Mouse (Mus musculus) WW6 (cell line): ENCODE results near the gene Gm9821.

Experiments
- DNase-seq: peaks from one replicate; pipeline ENCODE4 v3.0.0-alpha.2; 2013; ENCODE audit warnings: low read depth, low spot score

Gm9821 gene

DNA sequence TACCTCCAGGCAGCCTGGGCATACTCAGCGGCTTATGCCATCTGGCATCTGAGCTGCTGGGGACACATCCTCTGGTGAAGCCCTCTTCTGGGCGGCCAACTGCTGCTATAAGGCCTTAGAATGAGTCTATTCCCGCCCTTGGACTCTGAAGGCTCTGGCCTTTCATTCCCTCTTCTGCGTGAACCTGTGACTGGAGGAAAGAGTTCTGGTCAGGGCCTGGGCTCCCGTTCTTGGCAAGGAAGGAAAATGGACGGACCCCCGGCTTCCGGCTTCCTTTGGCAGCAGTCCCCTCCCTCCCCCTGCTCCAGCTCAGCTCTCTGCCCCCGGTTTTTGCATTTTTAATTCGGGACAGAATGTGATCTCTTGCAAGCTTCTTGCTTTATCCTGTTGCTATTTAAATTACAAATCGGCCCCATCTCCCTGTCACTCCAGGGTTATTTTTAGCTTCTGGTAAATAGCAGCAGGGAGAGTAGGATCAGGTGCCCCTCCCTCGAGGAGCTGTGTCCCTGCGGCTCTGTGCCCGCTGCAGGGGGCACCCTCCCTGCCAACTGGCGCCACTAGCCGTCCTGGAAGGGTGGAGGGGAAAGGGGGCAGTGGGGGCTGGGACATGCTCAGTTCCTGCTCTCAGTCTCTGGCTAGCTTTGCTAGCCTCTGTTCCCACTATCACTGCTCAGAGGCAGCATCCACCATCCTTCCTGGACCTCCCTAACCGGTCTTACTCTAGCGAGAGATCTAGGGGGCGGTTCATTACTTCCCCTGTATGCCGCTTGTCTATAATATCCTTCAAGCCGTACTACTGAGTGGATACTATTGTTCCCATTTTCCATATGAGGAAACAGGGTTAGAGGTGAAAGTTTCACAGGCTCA is 26.0 kb downstream of the Gm9821 start:
- DNase-seq = no peak

DNA sequence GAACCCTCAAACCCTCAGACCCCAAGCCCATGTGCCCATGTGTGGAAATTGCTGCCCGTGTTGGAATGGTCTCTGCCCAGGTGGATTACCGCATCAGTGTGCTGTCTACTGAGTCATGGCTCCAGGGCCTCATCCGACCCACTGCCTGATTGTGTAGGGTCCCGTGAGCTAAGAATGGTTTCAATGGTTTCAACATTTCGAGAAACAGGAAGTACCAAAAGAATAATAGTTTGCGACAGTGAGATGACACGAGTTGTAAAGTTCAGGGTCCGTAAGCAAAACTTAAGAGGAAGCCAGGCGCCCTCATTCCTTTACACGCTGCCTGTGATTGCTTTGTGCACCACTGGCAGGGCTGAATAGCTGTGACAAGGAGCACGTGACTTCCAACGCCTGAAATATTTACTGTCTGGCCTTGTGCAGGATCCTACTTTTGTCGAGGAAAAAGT is 26.6 kb downstream of the Gm9821 start:
- no peak for DNase-seq

DNA sequence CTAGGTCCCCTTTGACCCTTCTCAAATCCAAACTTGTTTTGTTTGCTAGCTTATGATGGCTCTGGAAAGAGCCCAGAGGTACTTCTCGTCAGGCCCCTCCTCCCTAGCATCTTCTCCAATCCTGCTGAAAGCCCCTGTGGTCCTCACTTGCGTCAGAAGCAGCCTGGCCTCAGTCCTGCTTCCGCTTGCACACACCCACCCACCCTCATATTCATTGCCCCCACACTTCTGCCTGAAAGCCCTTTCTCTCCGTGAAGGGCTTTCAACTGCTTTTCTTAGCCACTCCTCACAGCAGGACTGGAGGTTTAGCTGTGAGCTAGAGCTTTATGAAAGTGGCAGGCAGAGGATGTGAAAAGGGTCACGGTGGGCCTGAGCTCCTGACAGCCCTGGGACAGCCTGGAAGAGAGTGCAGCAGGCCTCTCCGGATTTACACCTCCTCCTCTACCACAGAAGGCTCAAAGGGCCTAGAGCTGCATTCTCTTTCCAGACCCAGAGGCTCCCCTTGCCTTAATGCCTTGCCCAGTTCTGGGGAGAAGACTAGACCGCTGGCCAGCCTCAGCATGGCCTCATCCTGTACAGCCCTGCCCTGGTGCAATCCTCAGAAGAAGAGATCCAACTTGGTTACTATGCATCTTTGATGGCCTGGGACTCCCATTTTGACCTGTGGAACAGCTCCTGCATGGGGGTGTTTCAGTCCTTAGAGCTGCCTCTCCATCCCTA is 28.1 kb downstream of the Gm9821 start:
- DNase-seq = no peak

DNA sequence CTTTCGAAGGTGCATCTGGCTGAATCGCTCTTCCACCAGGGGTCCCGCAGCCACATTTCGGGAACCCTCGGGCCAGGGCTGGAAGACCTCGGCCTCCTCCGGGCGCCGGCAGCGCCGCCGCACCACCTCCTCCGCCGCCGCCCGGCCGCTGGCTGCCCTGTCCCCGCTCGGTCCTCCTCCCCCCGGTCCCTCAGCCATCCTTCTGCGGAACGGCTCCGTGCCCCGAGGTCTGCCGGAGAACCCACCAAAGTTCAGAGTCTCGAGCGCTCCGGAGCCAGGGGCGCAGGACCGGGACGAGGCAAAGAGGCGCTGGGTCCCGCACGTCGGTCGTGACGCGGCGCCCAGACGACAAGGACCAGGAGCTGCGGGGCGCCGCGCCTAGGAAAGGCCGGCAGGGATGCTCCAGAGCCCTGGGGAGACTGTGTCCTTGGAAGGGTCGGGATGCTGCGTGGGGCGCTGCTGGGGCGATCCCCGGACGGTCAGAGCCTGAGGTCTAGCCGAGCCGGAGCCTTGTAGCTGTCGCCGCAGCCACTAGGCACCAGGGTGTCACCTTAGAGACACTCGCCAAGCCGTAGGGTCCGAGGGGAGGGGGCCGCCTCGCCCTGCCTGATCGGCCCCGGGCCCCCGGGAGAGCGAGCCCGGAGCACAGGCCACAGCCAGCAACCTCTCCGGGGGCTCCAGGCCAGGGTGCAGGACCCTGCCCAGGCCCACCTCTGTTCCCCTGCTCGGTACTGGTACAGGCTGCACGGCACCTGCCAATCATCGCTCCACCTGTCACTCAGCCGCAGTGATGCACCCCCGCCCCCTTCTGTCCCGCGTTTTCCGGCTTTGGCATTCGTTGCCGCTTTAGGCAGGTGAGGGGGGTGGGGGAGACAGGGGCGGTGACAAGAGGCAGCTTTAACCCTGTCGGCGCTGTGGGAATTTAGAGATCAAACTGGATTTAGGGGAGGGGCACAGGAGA is 30.4 kb downstream of the Gm9821 start, which contains the start of gene Dgkz:
Dgkz (minus strand) TSS at position 284 of the 961 bp plus-strand sequence.
- DNase-seq = no peak

DNA sequence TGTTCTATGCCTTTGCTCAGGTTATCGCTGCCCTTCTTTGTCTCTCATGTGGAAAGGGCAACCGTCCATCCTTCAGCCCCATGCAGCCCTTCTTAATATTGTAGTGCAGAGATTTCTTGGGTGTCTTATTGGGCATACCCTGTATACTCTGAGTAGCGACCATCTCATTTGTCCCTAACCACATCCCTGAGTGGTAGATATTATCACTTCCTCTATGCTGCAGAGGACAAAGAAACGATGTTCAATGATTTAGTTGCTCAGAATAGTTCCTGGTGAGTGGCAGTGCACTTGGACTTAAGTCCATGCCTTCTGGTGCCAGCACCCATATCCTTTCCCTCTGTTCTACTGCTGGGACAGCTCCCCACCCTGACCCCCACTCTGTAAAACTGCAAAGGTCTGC is 32.5 kb downstream of the Gm9821 start:
- no peak for DNase-seq

DNA sequence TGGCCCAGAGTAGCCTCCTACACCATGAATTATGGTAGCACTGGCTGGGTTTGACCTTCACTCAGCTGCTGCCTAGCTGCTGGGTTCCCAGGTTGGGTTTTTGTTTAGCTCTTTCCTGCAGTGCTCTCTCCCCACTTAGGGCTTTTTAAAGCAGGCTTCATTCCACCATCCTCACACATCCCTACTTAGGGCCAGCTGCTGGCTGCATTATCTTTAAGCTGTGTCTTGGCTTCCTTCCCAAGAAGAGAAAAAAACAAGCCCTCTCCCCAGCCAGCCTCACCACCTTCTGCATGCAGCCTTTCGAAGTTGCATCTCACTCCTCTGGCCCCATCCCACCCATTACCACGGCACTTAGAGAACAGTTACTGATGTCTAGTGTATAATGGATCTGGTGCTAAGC is 33.0 kb downstream of the Gm9821 start:
- no peak for DNase-seq

DNA sequence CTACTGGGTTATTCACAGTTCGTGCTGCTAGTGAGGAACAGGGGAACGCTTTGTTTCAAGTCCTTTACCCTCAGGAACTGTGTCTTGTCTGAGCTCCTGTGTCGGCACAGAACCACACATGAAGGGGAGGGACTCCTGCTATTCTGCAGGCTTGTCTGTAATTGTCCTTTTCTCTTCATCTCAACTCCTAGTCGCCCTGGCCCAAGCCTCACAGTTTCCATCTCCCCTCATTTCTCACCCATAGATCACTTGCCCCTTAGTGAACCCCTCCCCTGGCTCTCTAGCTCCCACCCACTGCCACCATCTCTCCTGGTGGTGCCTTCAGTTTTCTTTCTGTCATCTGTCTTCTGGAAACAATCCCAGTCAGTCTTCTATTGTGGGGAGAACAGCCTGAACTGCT is 34.7 kb downstream of the Gm9821 start:
- DNase-seq = no peak

DNA sequence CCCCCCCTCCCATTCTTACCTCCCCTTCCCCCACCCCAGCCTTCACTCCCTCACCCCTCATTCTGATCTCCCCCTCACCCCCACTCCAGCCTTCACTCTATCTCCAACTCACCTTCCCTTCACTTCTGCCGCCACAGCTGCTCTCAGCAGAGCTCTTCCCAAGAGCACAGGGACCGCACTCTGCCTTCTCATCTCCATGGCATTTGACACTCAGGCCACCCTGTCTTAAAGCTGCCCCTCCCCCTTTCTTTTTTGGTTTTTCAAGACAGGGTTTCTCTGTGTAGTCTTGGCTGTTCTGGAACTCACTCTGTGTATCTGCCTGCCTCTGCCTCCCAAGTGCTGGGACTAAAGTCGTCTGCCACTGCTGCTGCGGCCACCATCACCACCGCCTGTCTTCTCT is 35.3 kb downstream of the Gm9821 start:
- DNase-seq = no peak

DNA sequence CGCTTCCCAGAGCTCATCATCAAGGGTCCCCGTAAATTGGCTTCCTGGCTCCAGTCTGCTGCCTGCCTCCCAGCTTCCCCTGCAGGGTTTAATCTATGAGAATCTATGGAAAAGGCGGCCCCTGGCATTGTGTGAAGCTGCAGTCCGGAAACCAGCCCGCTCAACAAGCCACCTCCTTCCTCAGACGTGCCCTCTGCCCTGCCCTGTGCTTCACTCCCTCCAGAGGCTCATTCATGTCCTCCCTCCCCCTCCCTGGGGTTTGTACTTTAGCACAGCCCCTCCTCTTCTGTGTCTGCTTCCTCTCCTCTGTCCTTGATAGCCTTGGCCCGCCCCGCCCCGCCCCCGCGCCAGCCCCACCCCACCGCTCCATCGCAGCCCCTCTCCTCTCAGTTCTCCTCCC is 38.9 kb downstream of the Gm9821 start:
- no peak for DNase-seq

DNA sequence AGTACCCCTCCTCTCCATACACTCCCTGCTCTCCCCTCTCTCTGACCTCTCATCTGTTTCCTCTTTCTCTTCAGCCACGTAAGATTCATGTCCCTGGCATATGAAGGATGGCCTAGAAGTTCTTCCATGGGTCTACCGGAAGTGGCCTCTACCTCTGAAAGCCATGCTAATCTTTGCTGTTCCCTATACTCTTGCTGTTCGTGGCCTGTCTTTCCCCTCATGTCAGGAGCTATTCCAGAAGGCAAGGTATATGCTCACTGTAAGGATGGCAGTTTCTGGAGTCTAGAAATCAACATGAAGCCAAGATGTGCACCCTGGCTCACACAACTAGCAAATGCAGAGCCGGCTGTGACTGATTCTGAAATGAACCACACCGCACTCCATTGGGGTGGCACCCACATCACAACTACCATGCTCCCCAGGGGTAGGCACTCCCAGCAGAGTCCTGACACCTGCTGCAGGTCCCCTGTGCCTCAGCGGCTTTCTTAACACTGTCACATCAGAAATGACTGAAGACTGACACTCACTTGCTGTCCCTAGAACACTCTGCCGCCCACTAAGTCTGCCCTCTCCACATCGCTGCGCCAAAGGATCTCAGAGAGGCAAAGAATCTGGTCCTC is 39.5 kb downstream of the Gm9821 start:
- DNase-seq = no peak

DNA sequence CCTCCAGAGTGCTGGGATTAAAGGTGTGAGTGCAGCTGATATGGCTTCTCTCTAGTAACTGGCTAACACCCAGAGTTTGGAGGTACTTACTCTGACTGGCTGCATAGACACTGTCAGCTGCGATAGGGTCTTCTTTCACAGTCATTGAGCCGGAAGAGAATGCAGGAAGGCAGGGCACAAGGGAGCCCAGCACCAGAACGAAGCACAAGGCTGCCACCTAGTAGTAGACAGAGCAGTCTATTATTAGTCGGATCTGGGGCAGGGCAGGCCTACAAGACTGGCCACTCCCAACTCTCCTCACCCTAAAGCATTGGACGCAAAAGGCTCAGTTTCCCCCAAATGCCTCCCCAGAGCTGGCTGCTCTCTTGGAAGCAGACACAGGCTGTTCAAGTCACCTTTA is 40.6 kb downstream of the Gm9821 start:
- DNase-seq = no peak

DNA sequence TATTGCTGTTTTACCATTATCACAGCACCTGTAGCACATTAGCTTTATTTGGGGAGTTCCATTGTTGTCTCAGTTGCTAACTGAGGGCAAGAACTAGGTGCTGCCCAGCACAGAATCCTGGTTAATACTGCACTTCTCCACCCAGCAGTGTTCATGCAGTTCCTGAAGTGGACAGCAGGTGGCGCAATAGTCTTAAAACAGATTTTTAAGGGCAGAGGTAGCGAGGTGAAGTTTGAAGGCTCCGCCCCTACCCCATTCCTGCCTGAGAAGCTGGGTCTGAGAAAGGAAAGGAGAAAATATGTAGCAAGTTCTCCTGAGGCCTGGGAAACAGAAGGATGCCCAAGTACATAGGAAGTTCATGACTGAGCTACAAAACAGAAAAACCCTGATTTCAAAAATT is 42.0 kb downstream of the Gm9821 start:
- peak; percentile 54 for DNase-seq

DNA sequence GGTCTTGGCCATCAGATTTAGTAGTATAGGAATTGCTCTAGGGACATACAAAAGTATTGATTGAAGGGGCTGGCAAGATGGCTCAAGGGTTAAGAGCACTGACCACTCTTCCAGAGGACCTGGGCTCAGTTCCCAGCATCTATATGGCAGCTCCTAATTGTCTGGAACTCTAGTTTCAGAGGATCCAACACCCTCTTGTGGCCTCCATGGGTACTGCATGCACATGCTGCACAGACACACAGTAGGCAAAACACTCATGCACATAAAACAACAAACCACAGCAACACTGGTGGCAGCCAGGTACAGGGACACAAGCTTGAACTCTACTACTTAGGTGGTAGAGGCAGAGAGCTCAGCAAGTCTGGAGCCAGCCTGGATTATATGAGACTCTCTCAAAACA is 44.2 kb downstream of the Gm9821 start:
- no peak for DNase-seq

DNA sequence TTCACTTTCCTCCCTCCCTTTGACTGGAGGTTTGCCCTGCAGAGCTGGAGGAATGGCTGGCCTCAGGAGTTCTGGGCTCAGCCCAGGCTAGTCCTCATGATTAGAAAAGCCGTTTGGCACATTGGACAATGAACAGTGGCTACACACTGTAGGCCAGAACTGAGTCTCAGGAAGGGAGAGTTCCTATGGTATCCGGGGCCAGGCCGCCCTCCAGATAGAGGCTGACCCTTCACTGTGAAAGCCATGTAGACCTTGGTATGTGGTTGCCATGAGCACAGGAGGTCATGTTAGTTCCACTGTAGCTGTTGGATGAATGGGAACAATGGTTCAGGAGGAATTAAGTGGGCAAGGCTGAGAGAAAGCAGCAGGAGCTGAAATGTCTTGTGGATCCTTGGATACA is 47.9 kb downstream of the Gm9821 start:
- no peak for DNase-seq

DNA sequence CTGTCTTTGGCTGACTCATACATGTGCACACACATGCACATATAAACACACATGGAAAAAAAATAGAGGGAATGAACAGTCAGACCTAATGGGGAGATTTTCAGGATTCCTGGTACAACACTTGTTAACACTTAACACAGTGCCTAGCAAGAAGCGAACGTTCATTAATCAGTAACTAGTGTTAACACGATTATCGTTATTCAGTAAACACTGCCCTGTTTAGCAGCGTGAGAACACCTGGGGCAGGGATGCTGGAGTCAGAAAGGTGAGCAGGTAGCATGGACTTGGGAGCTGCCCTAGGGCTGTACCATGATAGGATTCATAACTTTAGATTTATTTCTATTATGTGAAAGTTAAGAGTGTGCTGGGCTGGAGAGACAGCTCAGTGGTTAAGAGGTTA is 50.5 kb downstream of the Gm9821 start:
- no peak for DNase-seq
